Mouse (Mus musculus) olfactory bulb, adult 2 months (tissue): Measurements from ENCODE around the gene Mical2.

Experiments
- CTCF ChIP-seq: fragments of 200-500 bp; IDR thresholded peaks from 2 replicates; pipeline ENCODE4 v1.5.1; 2012; ENCODE audit warnings: low read depth, mild to moderate bottlenecking, low read length, moderate library complexity; ENCODE audit not compliant: insufficient read depth
- POLR2A ChIP-seq: fragments of 200-500 bp; IDR thresholded peaks from 2 replicates; pipeline ENCODE4 v1.6.1; 2012; ENCODE audit warnings: mild to moderate bottlenecking, low read depth, low read length, moderate library complexity; ENCODE audit not compliant: insufficient read depth

- TF ChIP-seq POLR2A (no peak), CTCF (no peak)
Measured at GRCm38 (mm10) chr7:112237868-112238267, 12.2 kb downstream of the Mical2 start.
